Mouse (Mus musculus) midbrain, embryonic 15.5 days (tissue): Measurements from ENCODE around the gene Slc38a1. TPM values are rescaled to one million over a fixed set of nuclear protein-coding genes. Genes with fewer than 3 reads are reported as not detected.

Source experiments
- ATAC-seq: fragments of 200-750 bp; cut with Nextera tagmentation; replicated peaks from 2 replicates; pipeline ENCODE4 v1.8.0; 2017; ENCODE audit warnings: moderate TSS enrichment
- H3K27ac ChIP-seq: fragments of 300-500 bp; sonication (generic); 2 replicates; pipeline ENCODE4 v1.5.1; 2015; ENCODE audit warnings: mild to moderate bottlenecking, inconsistent platforms
- H3K27me3 ChIP-seq: fragments of 300-500 bp; sonication (generic); replicated peaks from 2 replicates; pipeline ENCODE4 v1.6.1; 2015; ENCODE audit warnings: inconsistent platforms
- H3K36me3 ChIP-seq: fragments of 300-500 bp; sonication (generic); replicated peaks from 2 replicates; pipeline ENCODE4 v1.6.1; 2015; ENCODE audit warnings: inconsistent platforms
- H3K4me1 ChIP-seq: fragments of 300-500 bp; sonication (generic); 2 replicates; pipeline ENCODE4 v1.6.1; 2015; ENCODE audit warnings: inconsistent platforms
- H3K4me2 ChIP-seq: fragments of 300-500 bp; sonication (generic); 2 replicates; pipeline ENCODE4 v1.6.1; 2015; ENCODE audit warnings: inconsistent platforms, mild to moderate bottlenecking, moderate library complexity
- H3K4me3 ChIP-seq: fragments of 300-500 bp; sonication (generic); 2 replicates; pipeline ENCODE4 v1.5.1; 2015; ENCODE audit warnings: mild to moderate bottlenecking, inconsistent platforms
- H3K9ac ChIP-seq: fragments of 300-500 bp; sonication (generic); 2 replicates; pipeline ENCODE4 v1.6.1; 2015; ENCODE audit warnings: mild to moderate bottlenecking, inconsistent platforms
- H3K9me3 ChIP-seq: fragments of 300-500 bp; sonication (generic); 2 replicates; pipeline ENCODE4 v1.6.1; 2016; ENCODE audit warnings: inconsistent platforms
- WGBS: fragments of 180-500 bp; shearing (Covaris S2); methylation state at CpG from one replicate; pipeline ENCODE4 v1.1.7; 2015; ENCODE audit warnings: mixed read lengths; 5-methylcytosine and 5-hydroxymethylcytosine counted together
- polyA plus RNA-seq: library from polyadenylated mRNA; unstranded; fragments of >200 nt; fragmentation: Nextera tagmentation; extraction: Ambion mirVana; gene quantifications from 2 replicates; pipeline ENCODE4 v1.2.1, GENCODE M21; 2015

The Slc38a1 gene
- polyA plus RNA-seq = 132 and 144 TPM in 2 replicates

DNA sequence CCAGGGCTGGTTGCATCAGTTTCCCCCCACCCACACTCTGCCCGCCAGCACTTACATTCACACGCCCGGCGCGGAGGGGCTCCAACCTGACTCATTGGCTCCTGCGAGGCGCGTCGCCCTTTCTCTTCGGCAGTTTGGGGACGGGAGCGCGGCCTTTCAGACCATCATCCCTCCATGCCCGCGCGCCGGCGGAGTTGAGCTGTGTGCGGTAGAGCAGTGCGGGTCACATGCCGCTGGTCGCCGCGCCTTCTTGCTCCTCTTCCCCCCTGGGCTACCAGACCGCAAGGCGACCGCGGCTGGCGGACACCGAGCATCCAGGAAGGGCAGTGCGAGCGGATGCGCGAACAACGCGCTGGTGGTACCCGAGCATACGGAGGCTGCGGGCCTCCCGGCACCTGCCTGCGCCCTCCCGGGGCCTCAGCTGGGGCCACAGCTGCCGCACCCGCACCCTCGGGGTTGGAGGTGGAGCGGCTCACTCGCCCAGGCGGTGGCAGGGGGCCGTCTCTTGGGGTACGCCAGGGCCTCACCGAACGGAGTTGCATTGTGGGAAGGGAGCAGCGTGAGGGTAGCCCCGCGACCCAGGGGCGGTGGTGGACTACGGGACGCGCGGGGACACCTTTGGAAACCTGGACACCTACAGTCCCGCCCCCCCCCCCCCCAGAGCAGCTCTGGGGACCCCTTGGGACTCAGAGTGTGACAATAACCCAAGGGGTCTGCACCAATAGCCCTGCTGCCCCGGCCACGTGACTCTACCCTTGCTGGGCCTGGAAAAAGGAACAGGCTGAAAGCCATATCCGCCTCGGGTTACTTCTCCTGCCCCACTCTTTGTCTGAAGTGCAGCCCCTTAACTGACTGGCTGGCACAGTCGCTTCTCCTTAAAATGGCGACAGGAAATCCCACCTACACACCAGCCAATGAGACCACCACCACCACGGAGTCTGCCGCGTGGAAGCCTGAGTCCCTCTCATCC lies at the start of gene Slc38a1:
TSS of gene Slc38a1 (minus strand) at position 478 of the 970 bp plus-strand sequence.
- under 1% methylated on average over 63 of the region's 70 CpGs for WGBS
- Histone ChIP-seq H3K9ac (peak within 1 kb of the TSS; percentile 100), H3K9me3 (no peaks in the 10 kb centered on the region), H3K27ac (peak within 1 kb of the TSS; percentile 100), H3K4me2 (peak within 1 kb of the TSS; percentile 65), H3K27me3 (no peaks in the 10 kb centered on the region), H3K4me3 (peak within 1 kb of the TSS; percentile 97), H3K36me3 (no peaks in the 10 kb centered on the region), H3K4me1 (peaks cover 33% of the 10 kb centered on the region)
- peak; percentile 84 for ATAC-seq

DNA sequence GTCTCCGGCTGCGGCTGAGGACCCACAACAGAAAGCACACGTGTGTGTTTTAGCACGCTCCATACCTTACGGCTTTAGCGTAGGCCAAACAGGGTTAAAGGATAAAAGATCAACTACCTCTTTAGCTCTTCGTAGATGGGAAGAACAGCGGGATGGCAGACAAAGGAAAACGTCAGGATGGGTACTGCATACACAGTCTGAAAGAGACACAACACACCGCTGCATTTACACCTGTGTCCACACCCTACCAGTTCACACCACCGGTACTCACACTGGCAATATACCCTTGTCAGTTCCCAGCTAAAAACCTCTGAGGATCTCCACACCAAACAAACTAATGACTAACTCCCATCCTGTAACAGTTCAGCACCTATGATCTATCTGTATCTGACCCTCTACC lies 49.7 kb upstream of the Slc38a1 start:
- Histone ChIP-seq H3K4me1 (peaks cover 33% of the 10 kb centered on the region), H3K36me3 (peaks cover 68% of the 10 kb centered on the region)
- 93% methylated on average over 11 of the region's 11 CpGs for WGBS

DNA sequence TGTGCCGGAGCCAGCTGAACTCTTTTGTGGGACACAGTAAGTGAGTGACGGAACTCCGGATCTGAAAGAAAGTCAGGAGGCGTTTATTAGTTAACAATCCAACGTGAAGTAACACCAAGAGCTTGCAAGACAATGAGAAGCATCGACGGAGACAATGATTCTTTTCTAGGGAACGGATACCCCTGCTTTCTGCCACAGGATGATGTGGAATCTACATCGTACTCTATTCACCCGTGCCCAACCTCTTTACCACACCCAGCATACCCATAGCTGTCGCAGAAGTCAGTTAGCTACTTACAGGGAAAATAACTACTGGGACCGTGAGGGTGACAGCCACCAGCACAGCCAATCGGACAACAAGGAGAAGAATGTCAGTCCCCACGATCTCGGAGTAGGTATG lies 48.7 kb upstream of the Slc38a1 start:
- peaks cover 68% of the 10 kb centered on the region for H3K36me3 ChIP-seq
- no peak overlapping the region for H3K27ac ChIP-seq
- H3K4me3 ChIP-seq = no peak overlapping the region
- no peaks in the 10 kb centered on the region for H3K27me3 ChIP-seq
- H3K9ac ChIP-seq = no peak overlapping the region
- no peaks in the 10 kb centered on the region for H3K9me3 ChIP-seq
- peaks cover 23% of the 10 kb centered on the region for H3K4me1 ChIP-seq
- no peak overlapping the region for H3K4me2 ChIP-seq
- WGBS = 91% methylated on average over 15 of the region's 15 CpGs
- ATAC-seq = no peak

More for the DNA sequence above, 49.7 kb upstream of the Slc38a1 start:
- Histone ChIP-seq H3K4me3 (no peak overlapping the region), H3K27ac (no peak overlapping the region), H3K27me3 (no peaks in the 10 kb centered on the region), H3K9me3 (no peaks in the 10 kb centered on the region), H3K4me2 (no peak overlapping the region), H3K9ac (no peak overlapping the region)
- ATAC-seq = no peak

DNA sequence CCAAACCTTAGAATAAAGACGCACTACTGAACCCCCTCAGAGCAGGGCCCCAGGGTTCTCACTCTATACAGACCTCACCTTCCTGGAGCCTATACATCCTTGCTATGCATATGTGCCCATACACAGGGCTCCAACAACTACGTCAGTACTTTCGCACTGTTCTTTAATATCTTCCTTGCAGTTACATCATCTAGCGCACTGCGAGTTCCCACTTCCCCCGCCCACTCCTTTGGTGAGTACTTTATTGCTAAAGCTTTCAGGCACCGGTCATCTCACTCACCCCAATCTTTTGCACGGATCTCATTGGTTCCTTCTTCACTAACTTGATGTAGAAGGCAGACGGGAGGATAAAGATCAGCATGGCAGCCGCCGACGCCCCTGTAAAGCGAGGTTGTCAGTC lies 48.1 kb upstream of the Slc38a1 start:
- Histone ChIP-seq H3K4me3 (no peak overlapping the region), H3K27ac (no peak overlapping the region), H3K9me3 (no peaks in the 10 kb centered on the region), H3K4me2 (no peak overlapping the region), H3K36me3 (peaks cover 68% of the 10 kb centered on the region), H3K9ac (no peak overlapping the region), H3K27me3 (no peaks in the 10 kb centered on the region), H3K4me1 (peaks cover 17% of the 10 kb centered on the region)
- no peak for ATAC-seq
- 93% methylated on average over 13 of the region's 13 CpGs for WGBS

DNA sequence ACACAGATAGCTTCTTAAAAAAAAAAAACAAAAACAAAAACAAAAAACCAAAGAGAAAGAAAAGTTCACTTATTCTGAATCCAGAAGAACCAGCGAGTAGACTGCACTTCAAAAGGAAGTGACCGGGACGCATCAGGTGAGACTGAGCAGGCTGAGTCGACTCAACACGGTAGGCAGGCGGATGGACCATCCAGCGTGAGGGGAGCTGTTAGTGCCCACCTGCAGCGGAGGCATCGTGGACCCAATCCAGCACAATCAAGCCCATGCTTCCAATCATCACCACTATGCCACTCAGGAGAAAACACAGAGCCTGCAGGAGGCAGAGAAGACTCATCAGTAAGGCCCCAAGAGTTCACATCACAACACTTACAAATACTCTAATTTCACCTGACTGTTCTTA lies 47.2 kb upstream of the Slc38a1 start:
- no peaks in the 10 kb centered on the region for H3K27me3 ChIP-seq
- no peak for ATAC-seq
- 91% methylated on average over 9 of the region's 9 CpGs for WGBS
- H3K9me3 ChIP-seq = no peaks in the 10 kb centered on the region
- H3K4me3 ChIP-seq = no peak overlapping the region
- H3K9ac ChIP-seq = no peak overlapping the region
- H3K36me3 ChIP-seq = peaks cover 63% of the 10 kb centered on the region
- H3K4me1 ChIP-seq = peaks cover 10% of the 10 kb centered on the region
- H3K4me2 ChIP-seq = no peak overlapping the region
- H3K27ac ChIP-seq = no peak overlapping the region

DNA sequence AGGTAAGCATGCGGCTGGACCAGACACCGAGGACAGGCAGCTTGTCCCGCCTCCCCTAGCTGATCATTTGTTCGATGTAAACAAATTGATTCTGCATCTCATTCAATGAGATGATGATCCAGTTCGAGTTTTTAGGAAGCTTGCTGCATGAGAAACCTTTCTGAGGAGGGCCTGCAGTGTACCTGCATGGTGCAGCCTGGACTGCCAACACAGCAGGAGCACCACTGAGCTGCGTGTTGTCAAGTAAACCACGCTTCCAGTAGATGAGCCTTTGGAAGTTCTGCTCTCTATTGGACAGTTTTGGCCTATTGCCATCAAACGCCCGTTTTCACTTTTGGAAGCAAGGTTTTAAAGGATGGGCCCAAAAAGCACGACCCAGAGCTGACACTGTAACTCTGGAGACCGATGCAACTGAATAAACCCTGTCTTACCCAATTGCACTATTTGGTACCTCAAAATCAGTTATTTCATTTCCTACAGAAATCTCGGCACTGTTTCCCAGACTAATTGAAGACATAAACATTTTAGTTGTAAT lies 46.1 kb upstream of the Slc38a1 start:
- WGBS = 88% methylated on average over 12 of the region's 12 CpGs
- peaks cover 52% of the 10 kb centered on the region for H3K36me3 ChIP-seq

DNA sequence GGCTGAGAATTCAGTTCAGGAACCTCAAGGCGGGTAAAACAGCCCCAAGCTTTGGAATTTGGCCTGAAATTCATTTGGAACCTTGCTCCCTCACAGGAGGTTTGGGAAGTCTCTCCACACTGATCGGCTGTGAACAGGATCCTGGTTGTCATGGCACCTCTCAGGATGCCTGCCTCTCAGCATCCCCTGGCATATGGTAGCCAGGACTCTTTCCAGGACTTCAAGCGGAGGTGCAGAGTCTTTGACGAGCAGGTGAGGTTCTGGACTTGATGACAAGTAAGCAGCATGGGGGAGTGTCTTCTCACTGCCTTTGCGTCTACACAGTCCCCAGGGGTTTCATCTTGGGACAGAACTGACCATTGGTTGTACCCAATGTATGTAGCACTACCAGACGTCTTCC lies 45.3 kb upstream of the Slc38a1 start:
- H3K36me3 ChIP-seq = peaks cover 46% of the 10 kb centered on the region
- H3K27me3 ChIP-seq = no peaks in the 10 kb centered on the region
- no peak overlapping the region for H3K9ac ChIP-seq
- 0 out of 2 replicates have a peak, but pooled peaks cover 4% of the 10 kb centered on the region for H3K4me1 ChIP-seq
- H3K4me2 ChIP-seq = no peak overlapping the region
- WGBS = 84% methylated on average over 6 of the region's 6 CpGs
- no peak for ATAC-seq
- no peak overlapping the region for H3K4me3 ChIP-seq
- H3K27ac ChIP-seq = no peak overlapping the region
- no peaks in the 10 kb centered on the region for H3K9me3 ChIP-seq

More for the DNA sequence above, 46.1 kb upstream of the Slc38a1 start:
- Histone ChIP-seq H3K4me1 (0 out of 2 replicates have a peak, but pooled peaks cover 4% of the 10 kb centered on the region), H3K27ac (no peak overlapping the region), H3K27me3 (no peaks in the 10 kb centered on the region), H3K4me2 (no peak overlapping the region), H3K4me3 (no peak overlapping the region), H3K9ac (no peak overlapping the region), H3K9me3 (no peaks in the 10 kb centered on the region)
- ATAC-seq = no peak

DNA sequence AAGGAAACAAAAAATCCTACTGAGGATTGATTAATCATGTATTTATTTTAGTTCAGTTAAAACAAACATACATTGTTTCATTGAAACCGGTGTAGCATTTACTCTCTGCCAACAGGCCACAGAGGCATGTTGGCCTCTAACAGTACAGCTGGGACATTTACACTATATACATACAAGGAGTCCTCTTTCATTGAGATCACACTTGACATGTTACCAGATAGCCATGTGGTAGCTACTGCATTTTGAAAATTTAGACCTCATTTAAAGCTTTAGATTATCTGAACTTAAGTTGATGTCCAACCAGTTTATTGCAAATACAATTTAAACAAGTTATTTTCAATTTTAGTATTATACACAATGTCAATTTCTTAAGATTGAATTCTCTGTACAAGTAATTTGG lies 44.7 kb upstream of the Slc38a1 start:
- H3K4me2 ChIP-seq = no peak overlapping the region
- peaks cover 39% of the 10 kb centered on the region for H3K36me3 ChIP-seq
- H3K27me3 ChIP-seq = no peaks in the 10 kb centered on the region
- 0 out of 2 replicates have a peak, but pooled peaks cover 4% of the 10 kb centered on the region for H3K4me1 ChIP-seq
- no peak overlapping the region for H3K27ac ChIP-seq
- no peaks in the 10 kb centered on the region for H3K9me3 ChIP-seq
- no peak for ATAC-seq
- no peak overlapping the region for H3K4me3 ChIP-seq
- no peak overlapping the region for H3K9ac ChIP-seq
- WGBS = 69% methylated on average over 1 of the region's 1 CpGs

DNA sequence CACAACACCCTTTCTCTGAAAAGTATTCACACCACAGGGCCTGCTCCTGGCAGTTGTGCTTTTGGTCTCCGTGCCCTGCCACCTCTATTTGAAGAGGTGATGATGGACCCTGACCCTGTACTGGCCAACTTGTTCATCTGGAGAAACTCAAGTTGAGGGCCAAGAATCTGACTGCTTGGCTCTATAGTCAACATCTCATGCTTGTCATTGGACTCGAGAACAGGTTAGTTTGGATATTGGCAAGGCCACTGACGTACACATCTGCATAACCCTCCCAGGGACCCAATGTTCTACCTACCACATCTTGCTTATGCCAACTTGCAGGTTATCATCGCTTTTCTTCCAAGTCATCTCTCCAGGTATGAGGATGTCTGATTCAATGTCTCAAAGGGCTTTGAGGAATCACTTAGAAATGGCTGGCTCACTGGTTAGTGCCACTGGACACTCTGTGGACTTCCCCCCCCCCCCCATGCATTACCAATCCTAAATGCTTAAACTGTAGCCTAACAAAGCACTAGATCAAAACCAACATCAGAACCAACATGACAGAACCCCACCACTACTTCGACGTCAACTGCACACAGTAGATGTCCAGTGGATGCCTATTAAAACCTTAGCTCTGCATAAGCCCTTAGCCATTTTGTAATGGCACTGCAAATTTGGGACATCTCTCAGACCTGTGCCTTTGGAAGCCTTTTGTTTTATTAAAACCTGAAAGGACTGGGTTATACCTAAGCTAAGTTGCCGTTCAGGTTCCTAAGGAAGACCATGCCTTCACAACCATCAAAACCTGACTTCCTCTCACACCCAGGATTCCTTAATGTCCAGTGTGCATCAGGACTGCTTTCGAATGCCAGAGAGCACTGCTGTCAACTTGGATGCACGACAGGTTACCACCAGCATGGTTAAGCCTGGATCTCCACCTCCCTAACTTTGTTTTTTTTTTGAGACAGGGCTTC lies 43.8 kb upstream of the Slc38a1 start:
- H3K36me3 ChIP-seq = peaks cover 31% of the 10 kb centered on the region
- H3K9me3 ChIP-seq = no peaks in the 10 kb centered on the region
- no peak overlapping the region for H3K4me2 ChIP-seq
- H3K27ac ChIP-seq = no peak overlapping the region
- ATAC-seq = no peak
- 83% methylated on average over 9 of the region's 9 CpGs for WGBS
- no peak overlapping the region for H3K9ac ChIP-seq
- H3K4me3 ChIP-seq = no peak overlapping the region
- H3K4me1 ChIP-seq = 0 out of 2 replicates have a peak, but pooled peaks cover 4% of the 10 kb centered on the region
- no peaks in the 10 kb centered on the region for H3K27me3 ChIP-seq

DNA sequence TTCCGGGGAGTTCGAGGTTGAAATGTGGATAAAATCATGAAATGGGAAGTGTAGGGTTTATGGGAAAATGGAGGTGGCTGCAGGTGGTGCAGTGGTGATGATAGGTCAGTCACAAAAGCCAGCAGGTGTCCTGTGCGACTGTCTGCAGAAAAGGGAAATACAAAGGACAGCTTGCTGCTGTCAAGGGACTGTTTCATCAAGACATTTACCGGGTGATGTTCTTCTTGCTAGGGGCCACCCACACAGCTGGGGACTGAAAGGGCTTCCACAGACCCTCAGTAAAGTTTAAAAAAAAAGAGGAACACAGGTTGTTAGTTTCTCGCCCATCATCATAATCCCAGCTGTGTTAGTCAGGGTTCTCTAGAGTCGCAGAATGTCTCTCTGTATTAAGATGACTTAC lies 42.6 kb upstream of the Slc38a1 start:
- no peak for ATAC-seq
- WGBS = 73% methylated on average over 6 of the region's 6 CpGs
- no peak overlapping the region for H3K9ac ChIP-seq

DNA sequence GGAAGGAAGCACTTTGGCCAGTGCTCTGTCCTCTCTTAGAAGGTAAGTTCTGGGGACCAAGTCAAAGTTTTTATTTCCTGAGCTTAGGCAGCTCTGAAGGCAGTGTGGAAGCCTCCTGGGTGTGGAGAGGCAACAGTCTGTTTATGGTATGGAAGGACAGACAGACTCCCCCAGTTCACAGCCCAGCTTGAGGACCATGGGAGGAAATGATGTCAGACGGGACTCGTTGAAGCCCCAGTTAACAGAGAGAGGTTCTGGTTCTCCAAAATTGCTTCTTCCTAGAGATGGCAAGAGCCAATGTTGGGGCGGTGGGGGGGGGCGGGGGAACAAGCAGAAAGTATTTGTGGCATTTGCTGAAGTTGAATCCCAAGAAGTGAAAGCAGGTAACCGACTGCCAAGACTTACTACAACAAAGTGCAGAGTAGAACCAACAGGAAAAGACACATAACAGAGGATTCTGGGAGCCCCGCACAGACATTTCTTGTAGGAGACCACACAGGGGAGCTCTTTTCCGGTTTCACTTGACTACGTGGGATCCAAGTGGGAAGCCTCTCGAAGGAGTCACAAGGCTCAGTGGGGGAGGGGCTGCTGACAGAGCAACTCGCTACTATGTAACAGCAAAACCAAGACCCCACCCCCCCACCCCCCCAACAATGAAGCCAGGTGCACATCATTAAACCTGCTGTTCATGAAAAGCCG lies 41.6 kb upstream of the Slc38a1 start:
- Histone ChIP-seq H3K27ac (no peak overlapping the region), H3K9me3 (no peaks in the 10 kb centered on the region), H3K36me3 (peaks cover 14% of the 10 kb centered on the region; the same call in 1 of the 2 replicates), H3K4me1 (0 out of 2 replicates have a peak, but pooled peaks cover 4% of the 10 kb centered on the region), H3K27me3 (no peaks in the 10 kb centered on the region), H3K4me2 (no peak overlapping the region), H3K4me3 (no peak overlapping the region), H3K9ac (no peak overlapping the region)
- 48% methylated on average over 11 of the region's 11 CpGs for WGBS
- no peak for ATAC-seq

More for the DNA sequence above, 42.6 kb upstream of the Slc38a1 start:
- H3K4me3 ChIP-seq = no peak overlapping the region
- H3K36me3 ChIP-seq = peaks cover 20% of the 10 kb centered on the region
- H3K4me2 ChIP-seq = no peak overlapping the region
- H3K27me3 ChIP-seq = no peaks in the 10 kb centered on the region
- 0 out of 2 replicates have a peak, but pooled peaks cover 4% of the 10 kb centered on the region for H3K4me1 ChIP-seq
- no peak overlapping the region for H3K27ac ChIP-seq
- H3K9me3 ChIP-seq = no peaks in the 10 kb centered on the region
